24 mouse cellular contexts compared by ENCODE assay signal in the genomic region with DNA sequence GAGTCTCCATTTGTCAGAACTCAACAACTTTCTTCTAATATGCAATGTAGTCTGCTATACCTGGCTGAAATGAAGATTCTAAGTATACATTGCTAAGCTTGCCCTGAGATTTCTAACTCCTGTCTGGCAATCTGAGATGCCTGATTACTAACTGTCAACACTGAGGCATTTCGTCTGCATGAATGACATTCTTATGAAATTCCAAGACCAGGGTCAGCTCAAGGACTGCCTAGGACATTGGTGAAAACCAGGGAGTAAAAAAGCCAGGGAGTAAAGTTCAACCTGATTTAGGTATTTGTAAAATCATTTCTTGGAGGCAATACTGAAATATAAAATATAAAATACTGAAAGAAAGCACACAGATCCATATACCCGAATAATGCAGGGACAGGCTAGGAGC. TPM values are rescaled to one million over a fixed set of nuclear protein-coding genes. Genes with fewer than 3 reads are reported as not detected.
"Had no signal": no experiment of that assay in that cellular context is flagged by ENCODE, and none has a peak within 500 bp of the region (broad histone marks: within the 10 kb centered on the region; RNA-seq: fewer than 3 reads in every experiment).

No protein-coding gene starts in this region.

- H3K9me3 ChIP-seq: liver, embryonic 12.5 days; liver, embryonic 15.5 days; lung, embryonic 15.5 days; megakaryocyte, embryonic 14.5 days; midbrain, embryonic 10.5 days; midbrain, embryonic 13.5 days had no signal

- H3K4me2 ChIP-seq: liver, embryonic 12.5 days; liver, embryonic 15.5 days; lung, embryonic 15.5 days; midbrain, embryonic 13.5 days had no signal

- H3K4me3 ChIP-seq: layer of hippocampus, adult 2 months; liver, embryonic 12.5 days; liver, embryonic 15.5 days; lung, embryonic 15.5 days; megakaryocyte, embryonic 14.5 days; midbrain, embryonic 10.5 days; midbrain, embryonic 13.5 days had no signal

- ATAC-seq: inflammation-experienced regulatory T-cells, adult 6 months; intestine, embryonic 16.5 days; liver, embryonic 12.5 days; midbrain, embryonic 13.5 days had no signal

- H3K27ac ChIP-seq: layer of hippocampus, adult 2 months; liver, embryonic 12.5 days; liver, embryonic 15.5 days; lung, embryonic 15.5 days; midbrain, embryonic 10.5 days; midbrain, embryonic 13.5 days had no signal

- H3K9ac ChIP-seq: liver, embryonic 12.5 days; liver, embryonic 15.5 days; lung, embryonic 15.5 days; midbrain, embryonic 13.5 days had no signal

- H3K36me3 ChIP-seq: liver, embryonic 12.5 days; liver, embryonic 15.5 days; lung, embryonic 15.5 days; midbrain, embryonic 10.5 days; midbrain, embryonic 13.5 days had no signal

- DNase-seq: kidney, postnatal 10 days; layer of hippocampus, adult 9-11 months; lung, adult 18-20 months; lung, postnatal 10 days; lung, postnatal 36 days; thymus, adult 18-20 months; thymus, postnatal 36 days had no signal

- H3K27me3 ChIP-seq: liver, embryonic 12.5 days; liver, embryonic 15.5 days; lung, embryonic 15.5 days; midbrain, embryonic 13.5 days had no signal

- H3K4me1 ChIP-seq: liver, embryonic 12.5 days; liver, embryonic 15.5 days; megakaryocyte, embryonic 14.5 days; midbrain, embryonic 10.5 days; midbrain, embryonic 13.5 days had no signal

RNA-seq across cellular contexts. Expression of gene Ankrd31, which starts 45.4 kb away (rescaled TPM):
- polyA plus RNA-seq: inflammation-experienced regulatory T-cells, adult 6 months; large intestine, adult 2 months; limb, embryonic 11.5 days; lung, embryonic 15.5 days; midbrain, embryonic 10.5 days; neural tube, embryonic 11.5 days; neural tube, embryonic 14.5 days; small intestine, adult 2 months; spleen, adult 2 months; stomach, embryonic 16.5 days; urinary bladder, adult 2 months had no signal
